Mouse (Mus musculus): ENCODE measurements at regions not wholly inside any gene's neighbourhood (a gene's known extent, or its start where the extent isn't known, plus 50 kb on each side); places are given as distances from the start of the nearest gene placed in this dataset.
"Not testable (repeated sequence)": the region's sequence is repeated elsewhere in the genome, so short reads cannot be mapped to it uniquely, and the experiment has no call there.

DNA sequence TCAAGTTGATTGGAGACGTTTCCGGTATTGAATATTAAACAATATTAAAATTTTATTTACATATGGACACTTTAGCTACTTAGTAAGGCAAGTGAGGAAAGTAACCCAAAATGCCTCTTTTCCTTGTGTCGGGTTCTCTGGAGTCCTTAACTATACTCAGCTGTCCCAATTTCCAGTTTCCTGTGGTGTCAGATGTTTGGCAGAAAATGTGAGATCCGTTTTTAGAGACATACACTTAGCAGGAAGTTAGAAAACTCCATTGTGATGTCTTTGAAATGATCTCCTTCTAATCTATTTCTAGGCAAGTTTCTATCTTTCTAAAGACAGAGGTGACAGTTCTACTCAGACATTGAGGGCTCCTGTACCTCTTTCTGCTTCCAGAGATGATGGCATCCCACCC lies 168.9 kb upstream of the Plcxd3 start:
- no peak for DNase-seq (ENCODE audit: low spot score)

DNA sequence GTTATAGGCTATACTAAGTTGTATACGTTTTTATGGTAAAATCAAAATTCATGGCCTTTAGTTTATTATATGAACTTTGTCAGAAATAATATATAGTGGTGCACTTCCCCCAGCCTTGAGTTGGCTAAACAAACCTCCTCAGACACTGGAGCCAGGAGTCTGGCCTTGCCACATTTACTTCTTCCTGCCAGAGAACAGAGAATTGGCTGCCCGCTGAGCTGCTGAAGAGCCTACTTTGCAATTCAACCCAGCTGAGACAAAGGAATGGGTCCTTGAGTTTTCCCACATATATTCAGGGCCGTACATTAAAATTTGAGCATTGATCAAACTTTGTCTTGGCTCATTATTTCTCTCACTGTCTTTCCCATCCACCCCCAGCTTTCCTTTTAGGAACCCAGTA lies 161.9 kb upstream of the Plcxd3 start:
- DNase-seq (ENCODE audit: low spot score), result no peak

DNA sequence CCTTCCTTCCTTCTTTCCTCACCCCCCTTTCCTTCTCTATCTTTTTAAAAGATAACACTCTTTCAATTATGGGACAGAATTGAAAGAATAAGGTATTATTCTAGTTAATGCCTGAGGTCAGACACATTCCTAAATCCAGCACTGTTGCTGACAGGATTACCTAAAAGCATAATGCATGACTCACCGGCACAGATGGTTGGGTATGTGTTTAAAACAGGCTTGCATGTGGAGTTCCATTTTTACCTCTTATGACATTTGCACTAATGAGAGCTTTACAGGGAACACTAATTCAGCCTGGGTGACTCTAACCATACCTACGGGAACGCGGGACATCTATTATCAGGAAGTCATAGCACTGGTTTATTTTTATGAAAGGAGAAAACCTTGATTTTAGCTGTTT lies 156.2 kb upstream of the Plcxd3 start:
- no peak for DNase-seq (ENCODE audit: low spot score)

DNA sequence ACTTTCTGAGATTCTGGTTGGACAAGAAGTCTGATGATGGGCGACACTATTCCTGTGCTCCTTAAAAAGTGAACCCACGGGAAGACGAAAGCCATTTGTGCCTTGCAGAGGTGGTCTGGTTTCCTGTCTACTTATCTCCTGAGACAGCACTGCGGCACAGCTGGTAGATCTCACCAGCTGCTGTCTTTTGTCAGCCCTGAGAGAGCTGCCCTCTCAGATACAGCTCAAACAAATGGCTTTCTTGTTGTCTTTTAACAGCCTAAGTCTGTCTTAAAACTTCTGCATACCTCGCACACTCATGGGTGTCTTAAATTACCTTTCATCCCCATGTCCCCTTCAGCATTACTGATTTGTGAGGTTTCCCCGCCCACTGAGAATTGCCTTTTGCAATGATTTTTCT lies 147.2 kb upstream of the Plcxd3 start:
- peak; percentile 27 for DNase-seq (ENCODE audit: low spot score)

DNA sequence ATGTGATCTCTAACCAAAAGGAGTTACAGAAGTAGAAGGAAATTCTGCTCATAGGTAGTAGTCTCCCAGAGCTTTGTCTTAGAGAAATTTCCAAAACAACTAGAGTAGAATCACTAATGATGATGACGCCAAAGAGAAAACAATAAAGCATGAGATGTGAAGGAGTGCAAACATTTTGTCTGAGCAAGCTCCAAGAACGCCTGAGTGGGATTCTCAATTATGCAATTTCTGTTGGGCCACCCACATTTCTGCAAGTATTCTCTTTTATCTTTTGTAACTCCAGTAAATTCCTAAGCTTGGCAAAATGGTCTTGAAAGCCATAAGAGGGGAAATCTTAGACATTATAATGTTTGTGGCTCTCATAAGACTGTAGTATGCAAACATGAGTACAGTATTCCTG lies 134.6 kb upstream of the Plcxd3 start:
- no peak for DNase-seq (ENCODE audit: low spot score)

DNA sequence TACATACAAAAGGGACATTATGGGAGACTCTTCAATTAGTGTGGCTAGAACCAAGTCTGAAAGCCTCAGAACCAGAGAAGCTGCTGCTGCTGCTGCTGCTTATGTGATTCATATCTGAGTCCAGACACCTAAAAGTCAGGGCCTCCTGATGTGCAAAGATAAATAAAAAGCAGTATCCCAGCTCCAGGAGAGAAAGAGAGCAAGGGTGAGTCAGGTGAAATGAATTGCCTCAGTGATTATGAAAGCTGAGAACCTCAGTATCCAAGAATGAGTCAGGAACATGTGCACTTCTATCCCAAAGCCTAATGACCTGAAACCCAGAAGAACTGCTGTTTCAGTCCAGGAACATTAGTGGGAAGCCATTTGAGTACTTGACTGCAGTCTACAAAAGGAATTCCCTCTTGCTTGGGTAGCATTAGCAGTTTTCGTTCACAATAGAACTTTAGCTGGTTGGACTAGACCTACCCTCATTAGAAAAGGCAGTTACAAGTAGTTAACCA lies 127.6 kb upstream of the Plcxd3 start:
- DNase-seq (ENCODE audit: low spot score), result no peak

DNA sequence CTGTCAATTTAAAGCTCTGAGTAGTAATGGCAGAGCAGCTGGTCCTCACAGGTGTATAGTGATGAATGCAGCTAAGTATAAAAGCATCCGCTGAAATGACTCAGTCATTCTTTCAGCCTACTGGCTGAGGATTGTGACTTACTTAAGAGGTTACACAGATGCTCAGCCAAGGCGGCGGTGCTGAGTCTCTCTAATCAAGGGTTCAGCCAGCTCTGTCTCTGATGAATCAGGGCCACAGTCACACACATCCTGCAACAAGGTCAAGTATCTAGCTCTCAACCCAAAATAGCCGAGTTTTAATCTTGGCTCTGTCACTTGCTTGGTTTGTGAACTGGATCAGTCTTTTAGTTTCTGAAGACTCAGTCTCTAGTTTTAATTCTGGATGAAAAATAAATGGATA lies 110.7 kb upstream of the Plcxd3 start:
- no peak for DNase-seq (ENCODE audit: low spot score)

DNA sequence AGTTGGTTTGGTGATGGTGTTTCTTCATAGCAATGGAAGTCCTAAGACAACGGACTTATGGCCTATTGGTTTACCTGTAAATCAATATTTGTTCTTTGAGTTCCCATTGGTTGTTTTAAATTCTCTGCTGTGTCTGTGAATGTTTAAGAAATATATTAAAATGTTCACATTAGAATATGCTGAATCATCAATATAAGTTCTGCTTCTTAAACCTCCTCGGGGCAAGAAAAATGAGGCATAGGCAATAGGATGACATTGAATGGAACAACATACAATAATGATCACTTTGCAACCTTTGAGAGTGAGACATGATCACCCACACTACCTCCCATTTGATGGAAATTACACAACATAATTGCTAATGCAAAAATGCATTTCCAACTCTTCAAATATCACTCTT lies 105.5 kb upstream of the Plcxd3 start:
- DNase-seq (ENCODE audit: low spot score), result no peak

DNA sequence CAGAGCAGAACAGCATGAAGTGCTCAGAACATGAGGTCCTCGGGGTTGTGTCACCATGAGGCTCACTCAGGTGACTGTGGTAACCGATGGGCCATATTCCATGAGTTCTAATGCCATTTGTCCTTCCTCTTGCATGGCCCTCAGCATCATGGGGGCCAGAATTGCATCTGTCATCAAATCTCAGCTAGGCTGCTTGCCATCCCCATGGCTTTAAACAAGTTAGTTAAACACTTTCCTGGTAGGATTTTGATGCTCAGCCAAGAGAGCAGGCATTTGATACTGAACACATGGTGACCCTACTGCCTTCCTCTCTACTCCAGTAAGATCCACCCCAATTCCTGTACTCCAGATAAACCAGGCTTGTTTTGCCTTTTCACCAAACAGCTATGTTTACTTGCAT lies 98.3 kb upstream of the Plcxd3 start:
- no peak for DNase-seq (ENCODE audit: low spot score)

DNA sequence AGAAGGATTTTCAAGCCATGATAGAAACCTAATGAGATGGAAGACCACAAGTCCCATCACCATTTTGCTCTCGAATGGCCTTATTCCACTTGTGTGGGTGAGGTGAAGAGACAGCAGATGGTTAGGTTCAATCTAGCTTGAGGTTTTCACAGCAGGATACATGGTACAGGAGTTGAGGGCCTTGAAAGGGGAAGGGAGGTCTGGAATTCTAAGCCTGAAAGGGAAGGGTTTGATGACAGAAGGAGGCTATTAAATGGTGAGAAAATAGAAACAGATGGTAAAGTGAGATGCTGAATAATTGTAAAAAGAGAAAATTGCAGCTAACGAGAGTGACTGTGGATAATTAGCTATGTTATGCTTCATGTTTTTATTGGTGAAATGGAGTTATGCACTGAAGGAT lies 67.8 kb upstream of the Plcxd3 start:
- no peak for DNase-seq (ENCODE audit: low spot score)

DNA sequence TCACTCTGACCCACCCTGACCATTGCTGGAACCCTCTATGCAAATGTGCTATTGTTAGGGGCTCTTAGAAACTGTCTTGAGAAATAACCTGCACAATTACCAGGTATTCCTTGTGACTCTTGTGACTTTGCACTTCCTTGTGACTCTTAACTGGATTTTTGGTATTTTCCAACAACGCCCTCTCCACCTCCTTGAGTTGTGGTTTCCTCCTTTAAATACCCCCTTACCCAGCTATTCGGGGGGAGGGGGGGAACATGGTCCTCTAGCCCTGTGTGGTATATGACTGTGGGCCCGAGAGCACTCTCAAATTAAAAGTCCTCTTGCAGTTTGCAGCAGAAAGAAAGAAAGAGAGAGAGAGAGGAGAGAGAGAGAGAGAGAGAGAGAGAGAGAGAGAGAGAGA lies 61.6 kb upstream of the Plcxd3 start:
- DNase-seq (ENCODE audit: low spot score), result not testable (repeated sequence)

DNA sequence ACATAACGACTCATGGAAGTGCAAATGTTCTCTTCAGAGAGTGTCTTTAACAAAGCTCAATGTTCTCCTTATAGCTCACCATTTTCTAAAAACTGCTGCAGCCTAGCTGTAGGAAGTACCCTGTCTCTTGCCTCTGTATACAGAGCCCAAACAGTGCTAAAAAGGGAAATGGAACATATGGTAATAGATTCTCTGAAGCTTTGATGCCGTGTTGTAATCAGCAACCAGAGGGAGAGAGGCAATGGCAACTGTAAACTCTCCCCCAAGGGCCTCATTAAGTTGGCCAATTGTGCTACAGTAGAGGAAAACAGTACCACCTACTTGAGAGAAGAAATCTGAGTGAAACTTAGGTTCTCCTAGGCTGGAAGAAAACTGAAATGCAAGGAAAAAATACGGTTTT lies 59.4 kb upstream of the Plcxd3 start:
- DNase-seq (ENCODE audit: low spot score), result no peak
